Mouse (Mus musculus): Measurements from ENCODE around the gene Kbtbd2.

The Kbtbd2 gene

DNA sequence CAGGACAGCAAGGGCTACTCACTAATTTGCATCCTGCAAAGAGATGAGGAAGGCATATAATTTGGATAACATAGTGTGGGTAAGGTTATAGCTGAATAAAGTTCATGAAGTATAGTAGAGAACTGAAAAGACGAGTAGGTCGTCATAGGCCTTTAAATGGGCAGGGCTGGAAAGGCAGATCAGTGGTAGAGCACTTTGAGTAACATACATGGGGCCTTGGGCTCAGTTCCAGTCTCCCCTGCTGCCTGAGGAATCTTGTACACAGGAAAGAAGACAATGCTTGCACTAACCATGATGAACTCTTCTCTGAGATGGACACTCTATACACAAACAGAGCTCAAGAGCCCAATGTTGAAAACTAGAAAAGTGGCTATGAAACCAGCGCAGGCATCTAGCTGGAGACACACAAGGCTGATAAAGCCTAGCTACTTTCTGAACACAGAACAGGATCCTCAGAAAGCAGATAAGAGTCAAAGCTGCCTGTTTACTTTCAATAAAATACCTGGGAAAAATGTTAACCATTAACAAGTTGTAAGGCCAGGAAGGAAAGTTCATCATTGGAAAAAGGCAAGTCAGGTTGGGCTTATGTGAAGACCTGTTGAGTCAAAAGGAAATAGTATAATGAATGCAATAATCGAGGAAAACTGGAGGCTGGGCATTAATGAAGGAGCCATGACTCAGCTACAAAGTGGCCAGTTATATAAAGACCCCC lies 13.9 kb downstream of the Kbtbd2 start:
- no peak for DNase-seq

GRCm38 (mm10) chr6:56779636-56780035 lies 18.0 kb downstream of the Kbtbd2 start:
- no peak for DNase-seq

- no peak for DNase-seq
Measured at GRCm38 (mm10) chr6:56775816-56776215, 21.8 kb downstream of the Kbtbd2 start.

DNA sequence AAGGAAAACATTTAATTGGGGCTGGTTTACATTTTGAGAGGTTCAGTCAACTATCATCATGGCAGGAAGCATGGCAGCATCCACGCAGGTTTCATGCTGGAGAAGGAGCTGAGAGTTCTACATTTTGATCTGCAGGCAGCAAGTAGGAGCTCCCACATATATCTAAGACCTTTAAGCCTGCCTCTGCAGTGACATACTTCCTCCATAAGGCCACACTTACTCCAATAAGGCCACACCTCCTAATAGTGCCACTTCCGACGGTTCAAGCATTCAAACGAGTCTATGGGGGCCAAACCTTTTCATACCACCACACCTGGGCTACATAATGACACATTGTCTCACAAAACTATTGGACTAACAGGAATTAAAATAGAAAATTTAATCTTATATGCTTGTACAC lies 31.9 kb downstream of the Kbtbd2 start:
- DNase-seq = no peak

DNA sequence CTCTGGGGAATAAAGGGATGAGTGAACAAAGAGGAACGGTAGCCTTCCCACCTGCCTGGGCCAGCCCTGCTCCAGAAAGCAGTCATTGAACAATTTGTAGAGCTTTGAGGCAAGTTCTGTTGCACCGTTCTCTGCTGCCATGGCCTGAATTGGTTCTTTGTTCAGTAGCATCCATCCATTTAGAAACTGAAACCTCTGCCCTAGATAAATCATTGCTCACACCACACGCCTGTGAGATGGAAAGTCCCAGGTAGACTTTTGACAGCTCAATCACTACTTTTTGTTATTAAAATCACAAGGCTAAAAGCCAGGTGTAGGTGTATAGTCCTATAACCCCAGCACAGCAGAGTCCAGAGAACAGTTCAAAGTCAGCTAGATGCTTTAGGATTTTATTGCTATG lies 32.3 kb downstream of the Kbtbd2 start:
- DNase-seq = no peak

DNA sequence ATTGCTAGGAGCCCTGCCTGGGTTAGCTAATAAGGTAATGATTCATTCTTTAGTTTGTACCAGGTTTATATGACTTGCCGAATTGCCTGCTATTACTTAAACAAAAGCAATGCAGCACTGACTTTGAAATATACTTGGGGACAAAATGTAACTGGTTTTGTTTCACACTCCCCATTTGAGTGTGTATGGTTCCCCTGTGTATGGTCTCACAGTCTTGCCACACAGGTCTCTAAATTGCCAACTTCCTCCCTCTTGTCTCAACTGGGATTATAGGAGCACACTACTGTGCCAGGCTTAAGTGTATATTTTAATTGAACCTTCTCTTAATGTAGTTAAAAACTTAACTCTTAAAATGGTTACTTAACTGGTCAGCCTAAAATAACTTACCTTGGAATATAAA lies 38.3 kb downstream of the Kbtbd2 start:
- no peak for DNase-seq

GRCm38 (mm10) chr6:56756117-56756516 lies 41.5 kb downstream of the Kbtbd2 start:
- DNase-seq = no peak

- no peak for DNase-seq
Measured at GRCm38 (mm10) chr6:56753719-56754118, 43.9 kb downstream of the Kbtbd2 start.

DNA sequence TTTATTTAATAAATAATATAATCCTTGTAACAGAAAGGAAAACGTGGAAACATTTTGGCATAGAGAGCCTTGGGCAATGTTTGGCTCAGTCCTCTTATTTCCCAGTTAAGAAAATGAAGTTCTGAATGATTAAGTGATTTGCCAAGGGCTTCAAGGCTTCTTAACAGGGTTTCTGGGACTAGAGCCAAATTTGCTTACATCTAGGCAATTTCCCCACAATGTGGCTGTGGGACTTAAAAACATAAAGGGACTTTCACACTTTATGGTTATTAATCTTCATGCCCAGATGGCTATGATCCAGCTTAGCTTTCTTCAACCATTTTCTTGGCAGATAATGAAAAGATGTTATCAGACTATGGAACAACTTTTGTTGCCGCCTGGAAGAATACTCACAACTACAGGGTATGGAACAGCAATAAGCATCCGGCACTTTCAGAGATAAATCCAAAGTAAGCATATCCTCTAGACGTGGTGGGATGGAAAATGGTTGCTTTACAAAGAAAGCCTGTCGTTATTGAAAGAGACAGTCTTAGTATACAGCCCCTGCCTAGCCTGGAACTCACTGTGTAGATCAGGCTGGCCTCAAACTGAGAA lies 51.6 kb downstream of the Kbtbd2 start:
- no peak for DNase-seq

- DNase-seq = no peak
Measured at GRCm38 (mm10) chr6:56732545-56732944, 65.1 kb downstream of the Kbtbd2 start.

Measured in layer of hippocampus, adult 9-11 months (tissue).